Mouse (Mus musculus) right cerebral cortex, postnatal 14 days (tissue): ENCODE results near the gene Nfya.

Source experiments
- DNase-seq: peaks from one replicate; pipeline ENCODE4 v3.0.0; 2022

The Nfya gene

DNA sequence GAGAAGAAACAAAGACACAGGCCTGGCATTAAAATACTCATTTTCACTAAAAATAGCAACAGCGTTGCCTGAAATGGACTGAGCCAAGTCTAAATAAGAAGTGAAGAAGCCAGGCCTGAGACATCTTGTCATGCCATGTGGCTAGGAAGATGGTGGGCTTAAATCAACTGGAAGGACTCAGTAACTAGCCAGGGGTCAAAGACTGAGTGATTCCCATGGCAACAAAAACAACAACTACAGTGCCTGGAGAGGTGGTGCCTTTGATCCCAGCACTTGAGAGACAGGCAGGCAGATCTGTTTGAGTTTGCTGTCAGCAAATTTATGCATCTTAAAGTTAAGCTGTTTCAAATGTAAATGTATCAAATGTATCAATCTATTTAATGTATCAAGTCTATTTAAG is 69.4 kb downstream of the Nfya start:
- DNase-seq, result no peak
